Mouse (Mus musculus) left cerebral cortex, adult 18-20 months (tissue): ENCODE results near the gene Kremen2. TPM values are rescaled to one million over a fixed set of nuclear protein-coding genes. Genes with fewer than 3 reads are reported as not detected.
"Not testable (repeated sequence)": the region's sequence is repeated elsewhere in the genome, so short reads cannot be mapped to it uniquely, and the experiment has no call there.

Experiments used
- DNase-seq, 2 experiments: peaks; one replicate each; pipeline ENCODE4 v3.0.0; 2021 to 2022; ENCODE audit warnings: low spot score in 2 of 2, mixed read lengths in 1 of 2
- long read RNA-seq, 2 experiments: library from polyadenylated mRNA; stranded (forward); transcript quantifications; one replicate each; pipeline ENCODE4 v2.0.0; 2021
- total RNA-seq, 2 experiments: library from RNA; stranded (reverse); gene quantifications; 2 replicates each; pipeline ENCODE4 v1.2.3; 2021

Gene Kremen2
- total RNA-seq, result under 1 TPM; 0.60 to 0.82 TPM
- long read RNA-seq, experiment 1, partial matches to known transcripts, result 0 of 4 reads
- long read RNA-seq, experiment 1, other reads (novel, unspliced or antisense), result 4 of 4 reads
- long read RNA-seq, experiment 2, partial matches to known transcripts, result 0 of 2 reads
- long read RNA-seq, experiment 2, other reads (novel, unspliced or antisense), result 2 of 2 reads

- no peak for DNase-seq
Measured at GRCm38 (mm10) chr17:23745301-23746251, at the start of gene Kremen2. Kremen2 (minus strand) TSS chr17:23745833.

- no peak for DNase-seq
Measured at GRCm38 (mm10) chr17:23795323-23795722, 49.7 kb upstream of the Kremen2 start.

GRCm38 (mm10) chr17:23791079-23791357 lies 45.4 kb upstream of the Kremen2 start:
- peak in 1 of 2 experiments; percentile 25 for DNase-seq

- peak; percentile 53 to 59 for DNase-seq
Measured at GRCm38 (mm10) chr17:23790269-23791078, 44.8 kb upstream of the Kremen2 start, which contains the start of gene Srrm2. Srrm2 (plus strand) TSS chr17:23790532.

- DNase-seq, result no peak
Measured at GRCm38 (mm10) chr17:23789749-23790268, 44.2 kb upstream of the Kremen2 start.

- no peak for DNase-seq
Measured at GRCm38 (mm10) chr17:23788973-23789372, 43.3 kb upstream of the Kremen2 start.

GRCm38 (mm10) chr17:23786510-23786931 lies 40.9 kb upstream of the Kremen2 start:
- DNase-seq, result peak; percentile 18 to 28

GRCm38 (mm10) chr17:23785561-23786471 lies 40.2 kb upstream of the Kremen2 start, which contains the start of gene Flywch2:
Flywch2 (minus strand) TSS chr17:23786081.
- DNase-seq, result peak; percentile 78 to 82

GRCm38 (mm10) chr17:23783352-23783751 lies 37.7 kb upstream of the Kremen2 start:
- DNase-seq, result no peak

- no peak for DNase-seq
Measured at GRCm38 (mm10) chr17:23778447-23778846, 32.8 kb upstream of the Kremen2 start.

- DNase-seq, result no peak
Measured at GRCm38 (mm10) chr17:23777141-23777540, 31.5 kb upstream of the Kremen2 start.

GRCm38 (mm10) chr17:23776216-23776615 lies 30.6 kb upstream of the Kremen2 start:
- DNase-seq, result no peak

- DNase-seq, result peak; percentile 83 to 84
Measured at GRCm38 (mm10) chr17:23774090-23774489, 28.5 kb upstream of the Kremen2 start.

GRCm38 (mm10) chr17:23773676-23774075 lies 28.0 kb upstream of the Kremen2 start:
- no peak for DNase-seq

GRCm38 (mm10) chr17:23772219-23772556 lies 26.6 kb upstream of the Kremen2 start:
- not testable (repeated sequence) for DNase-seq

GRCm38 (mm10) chr17:23771284-23772218 lies 25.9 kb upstream of the Kremen2 start, which contains the start of gene Flywch1:
Flywch1 (minus strand) TSS chr17:23771602.
- DNase-seq, result peak; percentile 98 to 99

- peak in 1 of 2 experiments; percentile 43 for DNase-seq
Measured at GRCm38 (mm10) chr17:23770896-23771283, 25.3 kb upstream of the Kremen2 start.

- no peak for DNase-seq
Measured at GRCm38 (mm10) chr17:23770493-23770892, 24.9 kb upstream of the Kremen2 start.

GRCm38 (mm10) chr17:23762976-23763375 lies 17.3 kb upstream of the Kremen2 start:
- no peak for DNase-seq
